Mouse (Mus musculus) stomach, postnatal 0 days (tissue): ENCODE data around the gene Ppargc1a.

ENCODE experiments used
- CTCF ChIP-seq: IDR thresholded peaks from 2 replicates; pipeline ENCODE4 v1.5.1; 2016; ENCODE audit warnings: antibody characterized with exemption, low read depth, mild to moderate bottlenecking, moderate library complexity
- EP300 ChIP-seq: optimal IDR thresholded peaks from 2 replicates; pipeline ENCODE3; 2016; ENCODE audit warnings: antibody characterized with exemption

DNA sequence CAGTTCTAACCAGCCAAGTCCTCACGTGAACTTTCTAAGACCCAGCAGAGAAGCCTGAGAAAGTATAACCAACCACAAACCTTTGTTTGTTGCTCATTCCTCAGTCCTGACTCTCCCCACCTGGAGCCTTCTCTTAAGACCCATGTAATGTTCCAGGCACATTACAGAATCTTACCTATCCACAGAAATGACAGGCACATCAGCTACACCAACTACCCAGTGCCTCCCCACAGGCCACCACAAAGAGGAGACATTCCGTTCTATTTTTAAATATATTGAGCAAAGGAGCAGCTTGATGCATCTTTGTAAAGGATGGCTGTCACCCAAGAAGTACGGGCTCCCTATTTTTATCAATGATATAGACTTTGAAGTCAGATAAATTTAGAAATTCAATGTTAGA lies 20.7 kb downstream of the Ppargc1a start:
- TF ChIP-seq CTCF, result no peak
- no peak for TF ChIP-seq EP300
